Mouse (Mus musculus) spleen, adult 2 months (tissue): ENCODE results near the gene Cd70.

ENCODE experiments used
- CTCF ChIP-seq: fragments of 200-500 bp; IDR thresholded peaks from 2 replicates; pipeline ENCODE4 v1.5.1; 2011; ENCODE audit warnings: mild to moderate bottlenecking, inconsistent platforms; ENCODE audit not compliant: insufficient read depth, insufficient read length, insufficient replicate concordance; ENCODE audit errors: extremely low read depth
- POLR2A ChIP-seq: fragments of 200-500 bp; IDR thresholded peaks from 2 replicates; pipeline ENCODE4 v1.6.1; 2011; ENCODE audit warnings: low read depth, low read length, inconsistent platforms

DNA sequence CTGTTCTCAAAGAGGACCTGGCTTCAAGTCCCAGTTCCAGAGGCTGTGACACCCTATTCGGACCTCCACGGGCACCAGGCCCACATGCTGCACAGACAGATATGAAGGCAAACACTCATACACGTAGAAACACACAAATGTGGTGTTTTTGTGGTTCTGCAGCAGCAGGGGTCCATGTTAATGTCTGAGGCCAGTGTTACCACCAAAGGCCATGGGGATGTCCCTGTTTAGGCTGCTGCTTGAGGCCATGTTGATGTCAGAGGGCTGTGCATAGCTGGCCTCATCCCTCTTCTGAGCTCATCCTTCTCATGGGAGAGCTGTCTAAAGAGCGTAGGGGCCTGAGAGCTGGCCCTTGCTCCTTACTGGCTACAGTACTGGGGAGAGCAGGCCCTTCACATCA lies 10.9 kb downstream of the Cd70 start:
- no peak for TF ChIP-seq POLR2A
- TF ChIP-seq CTCF, result no peak
